Mouse (Mus musculus) liver, postnatal 0 days (tissue): ENCODE data around the gene Gpr135. TPM values are rescaled to one million over a fixed set of nuclear protein-coding genes. Genes with fewer than 3 reads are reported as not detected.

Experiments used
- ATAC-seq: fragments of 200-750 bp; cut with Nextera tagmentation; 2 replicates; pipeline ENCODE4 v1.8.0; 2017; ENCODE audit warnings: mild to moderate bottlenecking, moderate library complexity
- DNase-seq: peaks from one replicate; pipeline ENCODE4 v3.0.0-alpha.2; 2016
- H3K27ac ChIP-seq: fragments of 300-500 bp; sonication (generic); 2 replicates; pipeline ENCODE4 v1.5.1; 2014; ENCODE audit warnings: antibody characterized with exemption, moderate library complexity, mild to moderate bottlenecking, low read depth
- H3K27me3 ChIP-seq: fragments of 300-500 bp; sonication (generic); 2 replicates; pipeline ENCODE4 v1.6.1; 2014; ENCODE audit warnings: low read length, control low read depth, mixed read lengths; ENCODE audit not compliant: insufficient read depth
- H3K36me3 ChIP-seq: fragments of 300-500 bp; sonication (generic); replicated peaks from 2 replicates; pipeline ENCODE4 v1.6.1; 2014; ENCODE audit warnings: mild to moderate bottlenecking, control low read depth, low read length, moderate library complexity, mixed read lengths; ENCODE audit not compliant: insufficient read depth
- H3K4me1 ChIP-seq: fragments of 300-500 bp; sonication (generic); 2 replicates; pipeline ENCODE4 v1.6.1; 2014; ENCODE audit warnings: antibody characterized with exemption, mild to moderate bottlenecking, control low read depth; ENCODE audit not compliant: insufficient read depth
- H3K4me2 ChIP-seq: fragments of 300-500 bp; sonication (generic); 2 replicates; pipeline ENCODE4 v1.6.1; 2014; ENCODE audit warnings: low read depth, mild to moderate bottlenecking, low read length, moderate library complexity, mixed read lengths
- H3K4me3 ChIP-seq: fragments of 300-500 bp; sonication (generic); 2 replicates; pipeline ENCODE4 v1.5.1; 2014; ENCODE audit warnings: low read depth, low read length
- H3K9ac ChIP-seq: fragments of 300-500 bp; sonication (generic); replicated peaks from 2 replicates; pipeline ENCODE4 v1.6.1; 2014; ENCODE audit warnings: mild to moderate bottlenecking, moderate library complexity
- H3K9me3 ChIP-seq: fragments of 300-500 bp; sonication (generic); 2 replicates; pipeline ENCODE4 v1.6.1; 2016; ENCODE audit warnings: mild to moderate bottlenecking, control low read depth, low read length, mixed read lengths
- CTCF ChIP-seq: sonication (generic); IDR thresholded peaks from 2 replicates; pipeline ENCODE4 v1.5.1; 2016; ENCODE audit warnings: antibody characterized with exemption, low read depth
- EP300 ChIP-seq: IDR thresholded peaks from 2 replicates; pipeline ENCODE4 v1.6.1; 2016; ENCODE audit warnings: antibody characterized with exemption, low read depth, mild to moderate bottlenecking
- WGBS: fragments of 180-500 bp; shearing (Covaris S2); extraction: QIAGEN DNeasy Blood & Tissue Kit; methylation state at CpG from one replicate; pipeline ENCODE4 v1.1.7; 2014; ENCODE audit not compliant: insufficient replicate concordance; 5-methylcytosine and 5-hydroxymethylcytosine counted together
- polyA plus RNA-seq: library from polyadenylated mRNA; unstranded; fragments of >200 nt; fragmentation: Nextera tagmentation; extraction: Ambion mirVana; gene quantifications from 2 replicates; pipeline ENCODE4 v1.2.1, GENCODE M21; 2015

Gene Gpr135
- 0.60 and 0.75 TPM in 2 replicates for polyA plus RNA-seq

- Histone ChIP-seq H3K4me1 (peaks cover 13% of the 10 kb centered on the region), H3K9ac (peak within 1 kb of the TSS; percentile 40; the same call in 1 of the 2 replicates), H3K36me3 (peaks cover 10% of the 10 kb centered on the region; the same call in 1 of the 2 replicates), H3K9me3 (peaks cover 7% of the 10 kb centered on the region; the same call in 1 of the 2 replicates), H3K27ac (no peak within 1 kb of the TSS), H3K4me2 (peak within 1 kb of the TSS; percentile 86), H3K4me3 (peak within 1 kb of the TSS; percentile 62), H3K27me3 (peaks cover 29% of the 10 kb centered on the region)
- ATAC-seq = peak; percentile 82
- TF ChIP-seq EP300 = no peak
- peak; percentile 83 for TF ChIP-seq CTCF
- WGBS = under 1% methylated on average over 94 of the region's 94 CpGs
- peak; percentile 83 for DNase-seq
Measured at GRCm38 (mm10) chr12:72070327-72071269, at the start of gene Gpr135. Gene Gpr135, minus strand, starts transcription at chr12:72071125.

GRCm38 (mm10) chr12:72115686-72116345 lies 44.9 kb upstream of the Gpr135 start:
- Histone ChIP-seq H3K9ac (no peak overlapping the region), H3K4me3 (no peak overlapping the region), H3K4me2 (no peak overlapping the region), H3K4me1 (no peaks in the 10 kb centered on the region), H3K27ac (no peak overlapping the region), H3K9me3 (no peaks in the 10 kb centered on the region), H3K27me3 (no peaks in the 10 kb centered on the region), H3K36me3 (no peaks in the 10 kb centered on the region)
- TF ChIP-seq CTCF (no peak), EP300 (no peak)
- ATAC-seq (no peak), DNase-seq (no peak)
- WGBS = 67% methylated on average over 22 of the region's 23 CpGs

GRCm38 (mm10) chr12:72115126-72115525 lies 44.2 kb upstream of the Gpr135 start:
- DNase-seq (no peak), ATAC-seq (no peak)
- no peaks in the 10 kb centered on the region for H3K9me3 ChIP-seq
- H3K36me3 ChIP-seq = no peaks in the 10 kb centered on the region
- H3K27ac ChIP-seq = no peak overlapping the region
- TF ChIP-seq CTCF = no peak
- TF ChIP-seq EP300 = no peak
- no peak overlapping the region for H3K4me3 ChIP-seq
- no peaks in the 10 kb centered on the region for H3K27me3 ChIP-seq
- WGBS = 71% methylated on average over 6 of the region's 6 CpGs
- H3K4me2 ChIP-seq = no peak overlapping the region
- no peak overlapping the region for H3K9ac ChIP-seq
- no peaks in the 10 kb centered on the region for H3K4me1 ChIP-seq

GRCm38 (mm10) chr12:72104525-72105281 lies 33.8 kb upstream of the Gpr135 start:
- no peak overlapping the region for H3K9ac ChIP-seq
- no peak overlapping the region for H3K4me3 ChIP-seq
- peak; percentile 29; the same call in 1 of the 2 replicates for ATAC-seq
- TF ChIP-seq EP300 (no peak), CTCF (peak; percentile 81)
- H3K4me1 ChIP-seq = no peaks in the 10 kb centered on the region
- WGBS = 32% methylated on average over 14 of the region's 14 CpGs
- no peaks in the 10 kb centered on the region for H3K9me3 ChIP-seq
- H3K4me2 ChIP-seq = no peak overlapping the region
- no peaks in the 10 kb centered on the region for H3K27me3 ChIP-seq
- DNase-seq = peak; percentile 45
- no peak overlapping the region for H3K27ac ChIP-seq
- H3K36me3 ChIP-seq = 0 out of 2 replicates have a peak, but pooled peaks cover 6% of the 10 kb centered on the region

GRCm38 (mm10) chr12:72104027-72104426 lies 33.1 kb upstream of the Gpr135 start:
- DNase-seq (no peak), ATAC-seq (no peak)
- Histone ChIP-seq H3K4me2 (no peak overlapping the region), H3K9ac (no peak overlapping the region), H3K9me3 (no peaks in the 10 kb centered on the region), H3K4me3 (no peak overlapping the region), H3K27ac (no peak overlapping the region), H3K27me3 (no peaks in the 10 kb centered on the region), H3K36me3 (0 out of 2 replicates have a peak, but pooled peaks cover 6% of the 10 kb centered on the region), H3K4me1 (no peaks in the 10 kb centered on the region)
- TF ChIP-seq EP300 = no peak
- no peak for TF ChIP-seq CTCF
- WGBS = 77% methylated on average over 5 of the region's 5 CpGs
